18 mouse cellular contexts compared by ENCODE assay signal in the genomic region with DNA sequence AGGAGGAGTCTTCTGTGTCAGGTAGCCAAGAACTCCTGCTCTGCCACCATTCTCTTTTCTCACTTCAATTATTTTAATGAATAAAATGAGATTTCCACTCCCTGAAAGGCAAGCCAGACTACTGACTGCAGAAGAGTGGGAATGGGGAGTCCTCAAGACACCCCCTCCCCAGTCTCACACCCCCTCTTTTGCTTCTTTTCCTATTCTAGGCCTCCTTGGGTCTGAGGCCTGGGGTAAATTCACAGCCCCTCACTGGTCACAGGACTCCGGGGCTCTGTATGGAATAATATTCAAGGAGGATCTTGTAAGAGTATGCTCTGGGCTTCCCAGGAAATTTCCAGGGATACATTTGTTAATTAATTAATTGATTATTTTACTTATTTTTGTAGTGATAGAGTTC.
A peak's percentile ranks its signal among the peaks of the same experiment; 100 is the strongest.
DNase-seq lines count a peak whose midpoint lies in the region; ATAC-seq and TF ChIP-seq lines count a peak whose summit lies in the region.
"Had no signal": no experiment of that assay in that cellular context is flagged by ENCODE, and none has a peak within 500 bp of the region (broad histone marks: within the 10 kb centered on the region; RNA-seq: fewer than 3 reads in every experiment).

No protein-coding gene starts in this region.

- H3K9me3 ChIP-seq in midbrain, embryonic 13.5 days = no peaks in the 10 kb centered on the region
- H3K9me3 ChIP-seq in midbrain, embryonic 15.5 days = no peaks in the 10 kb centered on the region
- no peaks in the 10 kb centered on the region for H3K9me3 ChIP-seq in neural tube, embryonic 15.5 days (replicated peaks)
- H3K9me3 ChIP-seq: embryonic facial prominence, embryonic 12.5 days; heart, embryonic 15.5 days; intestine, embryonic 15.5 days; limb, embryonic 13.5 days; liver, embryonic 12.5 days had no signal

- no peak for TF ChIP-seq POLR2A in cerebellum, adult 2 months (IDR thresholded peaks at IDR 0.05; ENCODE audit: borderline replicate concordance, insufficient read depth, low read length)

- peak overlapping the region; percentile 86 for H3K4me3 ChIP-seq in cerebellum, adult 2 months (replicated peaks; ENCODE audit: insufficient read depth, low read depth, low read length)
- no peak overlapping the region for H3K4me3 ChIP-seq in midbrain, embryonic 13.5 days (replicated peaks)
- H3K4me3 ChIP-seq in midbrain, embryonic 15.5 days = no peak overlapping the region
- H3K4me3 ChIP-seq in neural tube, embryonic 15.5 days (replicated peaks) = 0 out of 2 replicates have a peak overlapping the region, but pooled peaks have one; percentile 52
- H3K4me3 ChIP-seq: embryonic facial prominence, embryonic 12.5 days; heart, embryonic 15.5 days; intestine, embryonic 15.5 days; limb, embryonic 13.5 days; liver, embryonic 12.5 days had no signal

- 71% methylated on average over 1 of the region's 1 CpGs for WGBS in cerebellum, adult 2 months
- WGBS in midbrain, embryonic 13.5 days = 88% methylated on average over 1 of the region's 1 CpGs
- WGBS in midbrain, embryonic 15.5 days = 89% methylated on average over 1 of the region's 1 CpGs
- WGBS in neural tube, embryonic 15.5 days = 91% methylated on average over 1 of the region's 1 CpGs

- DNase-seq in cerebellum, adult 2 months = no peak
- no peak for DNase-seq in cerebellum, adult 8-10 months
- peak; percentile 61 for DNase-seq in heart, adult 11 months
- DNase-seq in heart, adult 8-10 months (ENCODE audit: low spot score) = no peak
- DNase-seq in thymus, postnatal 4 days = no peak
- DNase-seq: adrenal gland, adult 8-10 months; layer of hippocampus, postnatal 36 days; right cerebral cortex, postnatal 25 days had no signal

- H3K4me1 ChIP-seq in cerebellum, adult 2 months (ENCODE audit: control insufficient read depth, insufficient read depth, low read length) = peaks cover 61% of the 10 kb centered on the region
- peaks cover 24% of the 10 kb centered on the region for H3K4me1 ChIP-seq in midbrain, embryonic 13.5 days (replicated peaks)
- peaks cover 14% of the 10 kb centered on the region for H3K4me1 ChIP-seq in midbrain, embryonic 15.5 days
- H3K4me1 ChIP-seq in neural tube, embryonic 15.5 days = peaks cover 34% of the 10 kb centered on the region

- H3K36me3 ChIP-seq in midbrain, embryonic 13.5 days = no peaks in the 10 kb centered on the region
- H3K36me3 ChIP-seq in midbrain, embryonic 15.5 days (replicated peaks) = no peaks in the 10 kb centered on the region
- H3K36me3 ChIP-seq in neural tube, embryonic 15.5 days = no peaks in the 10 kb centered on the region
- H3K36me3 ChIP-seq: embryonic facial prominence, embryonic 12.5 days; heart, embryonic 15.5 days; intestine, embryonic 15.5 days; limb, embryonic 13.5 days; liver, embryonic 12.5 days had no signal

- 0 out of 2 replicates have a peak overlapping the region, but pooled peaks have one; percentile 93 for H3K4me2 ChIP-seq in midbrain, embryonic 13.5 days (replicated peaks)
- H3K4me2 ChIP-seq in midbrain, embryonic 15.5 days = no peak overlapping the region
- H3K4me2 ChIP-seq in neural tube, embryonic 15.5 days = peak overlapping the region; percentile 93
- H3K4me2 ChIP-seq: embryonic facial prominence, embryonic 12.5 days; heart, embryonic 15.5 days; intestine, embryonic 15.5 days; liver, embryonic 12.5 days had no signal

- H3K27me3 ChIP-seq in cerebellum, adult 2 months (ENCODE audit: control insufficient read depth, insufficient read depth, low read length) = no peaks in the 10 kb centered on the region
- H3K27me3 ChIP-seq in midbrain, embryonic 13.5 days = peaks cover 29% of the 10 kb centered on the region
- H3K27me3 ChIP-seq in midbrain, embryonic 15.5 days (replicated peaks) = peaks cover 11% of the 10 kb centered on the region
- 0 out of 2 replicates have a peak, but pooled peaks cover 7% of the 10 kb centered on the region for H3K27me3 ChIP-seq in neural tube, embryonic 15.5 days (replicated peaks)

- ATAC-seq in midbrain, embryonic 13.5 days = no peak
- ATAC-seq in midbrain, embryonic 15.5 days (replicated peaks) = no peak
- ATAC-seq in neural tube, embryonic 15.5 days (ENCODE audit: low FRiP score) = no peak
- ATAC-seq: activated CD4-positive, CD25-positive, alpha-beta regulatory T cell, adult 4 months; intestine, embryonic 15.5 days; liver, embryonic 12.5 days; midbrain, embryonic 16.5 days had no signal

- no peak overlapping the region for H3K9ac ChIP-seq in midbrain, embryonic 13.5 days (replicated peaks)
- no peak overlapping the region for H3K9ac ChIP-seq in midbrain, embryonic 15.5 days
- H3K9ac ChIP-seq in neural tube, embryonic 15.5 days (replicated peaks) = no peak overlapping the region
- H3K9ac ChIP-seq: embryonic facial prominence, embryonic 12.5 days; heart, embryonic 15.5 days; intestine, embryonic 15.5 days; limb, embryonic 13.5 days; liver, embryonic 12.5 days had no signal

- H3K27ac ChIP-seq in cerebellum, adult 2 months (ENCODE audit: insufficient read depth, low read length) = peak overlapping the region; percentile 96
- no peak overlapping the region for H3K27ac ChIP-seq in midbrain, embryonic 13.5 days
- H3K27ac ChIP-seq in midbrain, embryonic 15.5 days = no peak overlapping the region
- H3K27ac ChIP-seq in neural tube, embryonic 15.5 days (replicated peaks) = no peak overlapping the region
- H3K27ac ChIP-seq: embryonic facial prominence, embryonic 12.5 days; heart, embryonic 15.5 days; intestine, embryonic 15.5 days; limb, embryonic 13.5 days; liver, embryonic 12.5 days had no signal

- no peak for TF ChIP-seq CTCF in cerebellum, adult 2 months (IDR thresholded peaks at IDR 0.05; ENCODE audit: borderline replicate concordance, insufficient read depth, low read depth, low read length)

Comparison
In these comparisons a context has a peak if more than half of its experiments do, and no peak if none do; other contexts are left out.
1. H3K4me3 ChIP-seq: peak in cerebellum, adult 2 months (single experiment) and neural tube, embryonic 15.5 days (single experiment); none in midbrain, embryonic 13.5 days (single experiment) and midbrain, embryonic 15.5 days (single experiment).